Mouse (Mus musculus) midbrain, embryonic 13.5 days (tissue): Measurements from ENCODE around the gene Gan. TPM values are rescaled to one million over a fixed set of nuclear protein-coding genes. Genes with fewer than 3 reads are reported as not detected.

Experiments used
- ATAC-seq: fragments of 200-750 bp; cut with Nextera tagmentation; 2 replicates; pipeline ENCODE4 v1.8.0; 2017; ENCODE audit warnings: mild to moderate bottlenecking, moderate TSS enrichment, moderate library complexity
- H3K27ac ChIP-seq: fragments of 300-500 bp; sonication (generic); 2 replicates; pipeline ENCODE4 v1.5.1; 2015; ENCODE audit warnings: inconsistent platforms, mild to moderate bottlenecking, moderate library complexity
- H3K27me3 ChIP-seq: fragments of 300-500 bp; sonication (generic); 2 replicates; pipeline ENCODE4 v1.6.1; 2015; ENCODE audit warnings: mild to moderate bottlenecking, inconsistent platforms
- H3K36me3 ChIP-seq: fragments of 300-500 bp; sonication (generic); 2 replicates; pipeline ENCODE4 v1.6.1; 2015; ENCODE audit warnings: mild to moderate bottlenecking, inconsistent platforms
- H3K4me1 ChIP-seq: fragments of 300-500 bp; sonication (generic); replicated peaks from 2 replicates; pipeline ENCODE4 v1.6.1; 2015; ENCODE audit warnings: inconsistent platforms
- H3K4me2 ChIP-seq: fragments of 300-500 bp; sonication (generic); replicated peaks from 2 replicates; pipeline ENCODE4 v1.6.1; 2015; ENCODE audit warnings: moderate library complexity, mild to moderate bottlenecking, inconsistent platforms
- H3K4me3 ChIP-seq: fragments of 300-500 bp; sonication (generic); replicated peaks from 2 replicates; pipeline ENCODE4 v1.5.1; 2015; ENCODE audit warnings: mild to moderate bottlenecking, inconsistent platforms
- H3K9ac ChIP-seq: fragments of 300-500 bp; sonication (generic); replicated peaks from 2 replicates; pipeline ENCODE4 v1.6.1; 2015; ENCODE audit warnings: mild to moderate bottlenecking, inconsistent platforms
- H3K9me3 ChIP-seq: fragments of 300-500 bp; sonication (generic); 2 replicates; pipeline ENCODE4 v1.6.1; 2016; ENCODE audit warnings: mild to moderate bottlenecking, inconsistent platforms
- WGBS: fragments of 180-500 bp; shearing (Covaris S2); methylation state at CpG from one replicate; pipeline ENCODE4 v1.1.7; 2015; 5-methylcytosine and 5-hydroxymethylcytosine counted together
- polyA plus RNA-seq: library from polyadenylated mRNA; unstranded; fragments of >200 nt; fragmentation: Nextera tagmentation; extraction: Ambion mirVana; gene quantifications from 2 replicates; pipeline ENCODE4 v1.2.1, GENCODE M21; 2015

Gan gene
- polyA plus RNA-seq, 1 experiment from 2014 or later, result 3.0 TPM

DNA sequence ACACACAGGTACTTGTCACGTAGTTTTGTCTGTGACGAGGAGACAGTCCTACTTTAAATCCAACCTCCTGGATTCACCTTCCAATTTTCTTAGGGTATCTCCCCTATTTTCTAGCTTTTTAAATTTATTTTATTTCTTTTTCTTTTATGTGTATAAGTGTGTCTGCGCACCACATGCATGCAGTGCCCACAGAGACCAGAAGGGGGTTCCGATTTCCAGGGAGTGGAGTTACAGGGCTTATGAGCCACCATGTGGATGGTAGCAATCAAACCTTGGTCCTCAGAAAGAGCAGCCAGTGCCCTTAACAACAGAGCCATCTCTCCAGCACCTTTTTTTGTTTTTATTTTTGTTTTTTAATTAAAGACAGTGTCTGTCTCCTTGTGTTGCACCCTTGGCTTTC, 24.8 kb downstream of the Gan start:
- Histone ChIP-seq H3K27ac (no peak overlapping the region), H3K9ac (no peak overlapping the region), H3K27me3 (no peaks in the 10 kb centered on the region), H3K4me1 (no peaks in the 10 kb centered on the region), H3K4me2 (no peak overlapping the region), H3K4me3 (no peak overlapping the region), H3K9me3 (no peaks in the 10 kb centered on the region), H3K36me3 (peaks cover 31% of the 10 kb centered on the region)
- 96% methylated on average over 4 of the region's 4 CpGs for WGBS
- no peak for ATAC-seq

DNA sequence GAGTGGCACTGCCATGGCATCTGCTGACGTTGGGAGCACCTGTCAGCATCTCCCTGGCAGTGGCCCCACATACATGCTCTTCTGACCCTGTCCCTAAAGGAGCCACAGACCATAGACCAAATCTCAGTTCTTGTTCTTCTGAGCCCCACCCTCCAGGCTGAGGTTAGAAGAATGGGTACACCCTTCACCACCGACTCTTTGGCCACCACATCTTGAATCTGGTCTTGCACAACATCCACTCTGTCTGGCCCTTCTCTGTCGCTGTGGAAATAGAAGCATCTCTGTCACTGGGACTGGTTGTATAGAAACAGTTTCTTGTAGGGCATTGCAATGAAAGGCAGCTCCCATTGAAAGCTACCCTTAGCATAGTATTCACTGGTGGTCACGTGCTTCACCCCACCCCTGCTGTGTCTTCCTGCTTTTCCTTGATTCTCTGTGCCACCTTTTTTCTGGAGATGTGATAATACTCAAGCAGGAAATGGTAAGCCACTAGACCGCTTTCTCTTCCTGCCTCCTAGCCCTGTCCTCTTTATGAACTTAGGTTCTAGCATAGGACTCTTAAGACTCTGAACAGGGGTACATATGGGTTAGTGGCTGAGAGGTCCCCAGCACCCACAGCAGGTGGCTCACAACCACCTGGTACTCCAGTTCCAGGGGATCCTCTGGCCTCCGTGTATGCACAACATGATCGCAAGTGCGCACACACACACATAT, 25.9 kb downstream of the Gan start:
- no peak for ATAC-seq
- Histone ChIP-seq H3K9ac (no peak overlapping the region), H3K9me3 (no peaks in the 10 kb centered on the region), H3K4me2 (no peak overlapping the region), H3K4me3 (no peak overlapping the region), H3K36me3 (peaks cover 41% of the 10 kb centered on the region), H3K27me3 (no peaks in the 10 kb centered on the region), H3K27ac (no peak overlapping the region), H3K4me1 (no peaks in the 10 kb centered on the region)
- 92% methylated on average over 8 of the region's 8 CpGs for WGBS

DNA sequence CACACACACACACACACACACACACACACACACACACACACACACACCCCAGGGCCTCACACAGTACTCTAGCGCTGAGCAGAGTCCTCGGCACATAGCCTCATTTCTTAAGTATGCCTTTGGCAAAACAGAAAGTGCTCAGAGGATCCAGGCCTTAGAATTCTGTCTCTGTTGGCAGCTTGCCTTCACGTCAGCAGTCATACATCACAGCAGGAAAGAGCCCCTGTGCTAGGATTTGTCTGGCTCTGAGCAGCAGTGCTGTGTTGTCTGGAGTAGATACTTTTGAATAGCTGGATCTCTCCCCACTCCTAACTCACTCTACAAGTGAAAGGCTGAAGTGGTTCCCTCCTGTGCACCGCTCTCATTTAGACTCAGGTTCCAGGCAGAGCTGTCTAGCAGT, 36.4 kb downstream of the Gan start:
- no peak overlapping the region for H3K27ac ChIP-seq
- WGBS, result 83% methylated on average over 4 of the region's 4 CpGs
- H3K9me3 ChIP-seq, result no peaks in the 10 kb centered on the region
- H3K4me1 ChIP-seq, result peaks cover 9% of the 10 kb centered on the region
- no peak overlapping the region for H3K4me2 ChIP-seq
- H3K27me3 ChIP-seq, result no peaks in the 10 kb centered on the region
- H3K36me3 ChIP-seq, result peaks cover 76% of the 10 kb centered on the region
- no peak overlapping the region for H3K9ac ChIP-seq
- no peak for ATAC-seq
- no peak overlapping the region for H3K4me3 ChIP-seq

DNA sequence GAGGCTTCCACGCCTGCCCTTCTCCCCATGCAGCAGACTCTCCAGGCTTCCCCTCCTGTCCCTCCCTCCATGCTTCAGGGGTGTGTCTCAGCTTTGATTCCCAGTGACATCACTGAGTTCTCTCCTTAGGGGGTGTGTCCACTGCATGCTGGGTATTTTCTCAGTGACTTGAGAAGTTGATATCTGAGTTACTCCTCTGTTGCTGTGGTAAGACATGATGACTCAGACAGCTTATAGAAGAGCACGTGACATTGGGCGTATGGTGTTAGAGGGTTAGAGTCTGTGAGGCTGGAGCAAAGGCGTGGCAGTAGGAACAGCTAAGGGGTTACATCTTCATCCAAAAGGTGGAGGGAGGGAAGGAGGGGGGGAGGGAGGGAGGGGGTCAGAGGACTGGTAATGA, 38.7 kb downstream of the Gan start:
- no peak for ATAC-seq
- peaks cover 16% of the 10 kb centered on the region for H3K4me1 ChIP-seq
- no peak overlapping the region for H3K9ac ChIP-seq
- no peak overlapping the region for H3K4me2 ChIP-seq
- H3K9me3 ChIP-seq, result no peaks in the 10 kb centered on the region
- H3K27ac ChIP-seq, result no peak overlapping the region
- no peak overlapping the region for H3K4me3 ChIP-seq
- H3K27me3 ChIP-seq, result no peaks in the 10 kb centered on the region
- peaks cover 62% of the 10 kb centered on the region for H3K36me3 ChIP-seq
- WGBS, result 91% methylated on average over 4 of the region's 4 CpGs

DNA sequence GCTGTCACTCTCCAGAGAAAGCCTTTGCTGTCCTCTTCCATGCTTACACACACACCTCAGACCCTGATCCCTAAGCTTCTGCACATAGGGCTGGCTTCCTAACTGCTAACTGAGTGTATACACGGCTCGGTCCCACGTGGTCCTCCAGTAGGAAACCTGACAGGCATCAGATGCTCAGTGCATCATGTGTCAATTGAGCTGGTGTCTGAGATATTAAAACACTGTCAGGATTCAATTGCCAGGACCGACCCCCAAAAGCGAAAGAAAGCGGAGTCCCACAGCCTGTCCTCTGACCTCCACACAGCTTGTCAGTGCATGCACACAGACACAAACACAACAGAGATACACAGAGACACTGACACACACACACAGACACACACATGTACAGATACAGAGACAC, 39.6 kb downstream of the Gan start:
- Histone ChIP-seq H3K27me3 (no peaks in the 10 kb centered on the region), H3K36me3 (peaks cover 57% of the 10 kb centered on the region), H3K4me2 (no peak overlapping the region), H3K9me3 (no peaks in the 10 kb centered on the region), H3K4me1 (peaks cover 16% of the 10 kb centered on the region), H3K27ac (no peak overlapping the region), H3K9ac (no peak overlapping the region), H3K4me3 (no peak overlapping the region)
- no peak for ATAC-seq
- WGBS, result 87% methylated on average over 6 of the region's 6 CpGs

DNA sequence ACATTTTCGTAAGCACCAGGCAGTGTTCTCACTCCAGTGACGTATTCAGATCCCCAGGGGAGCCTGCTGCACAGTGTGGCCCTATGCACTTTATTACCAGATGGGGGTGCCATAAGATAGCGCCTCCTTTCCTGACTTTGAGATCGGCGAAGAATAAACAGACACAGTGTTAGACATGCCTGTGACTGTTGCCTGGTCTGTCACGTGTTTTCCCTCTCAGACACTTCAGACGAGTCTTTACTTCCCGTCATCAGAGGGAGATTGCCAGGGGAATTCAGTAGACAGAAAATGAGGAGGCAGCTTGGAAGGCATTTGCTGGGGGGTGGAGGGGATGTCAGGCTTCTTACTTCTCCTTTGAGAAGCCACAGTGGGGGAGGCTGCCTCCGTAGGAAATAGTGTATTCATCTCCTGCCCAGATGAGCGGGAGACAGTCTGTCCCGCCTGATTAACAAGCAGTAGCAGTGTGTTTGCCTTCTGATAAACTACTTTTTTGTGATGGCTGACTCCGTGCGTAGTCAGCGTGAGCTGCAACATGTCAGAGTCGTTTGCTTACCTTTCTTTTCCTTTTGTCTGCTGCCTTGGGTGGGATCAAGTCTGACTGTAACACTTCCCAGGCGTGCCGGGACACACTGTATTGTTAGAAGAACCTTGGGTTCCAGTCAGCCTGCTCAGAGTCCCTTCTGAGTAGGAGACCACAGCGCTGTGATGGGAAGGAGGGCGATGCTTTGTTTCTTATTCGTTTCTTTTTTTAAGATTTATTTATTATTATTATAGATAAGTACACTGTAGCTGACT, 40.4 kb downstream of the Gan start:
- no peaks in the 10 kb centered on the region for H3K27me3 ChIP-seq
- no peak overlapping the region; the same call in 1 of the 2 replicates for H3K9ac ChIP-seq
- H3K27ac ChIP-seq, result peak overlapping the region; percentile 45
- ATAC-seq, result peak; percentile 86
- 51% methylated on average over 20 of the region's 20 CpGs for WGBS
- H3K9me3 ChIP-seq, result no peaks in the 10 kb centered on the region
- H3K4me3 ChIP-seq, result no peak overlapping the region
- H3K4me1 ChIP-seq, result peaks cover 16% of the 10 kb centered on the region
- H3K4me2 ChIP-seq, result peak overlapping the region; percentile 21
- peaks cover 49% of the 10 kb centered on the region for H3K36me3 ChIP-seq

DNA sequence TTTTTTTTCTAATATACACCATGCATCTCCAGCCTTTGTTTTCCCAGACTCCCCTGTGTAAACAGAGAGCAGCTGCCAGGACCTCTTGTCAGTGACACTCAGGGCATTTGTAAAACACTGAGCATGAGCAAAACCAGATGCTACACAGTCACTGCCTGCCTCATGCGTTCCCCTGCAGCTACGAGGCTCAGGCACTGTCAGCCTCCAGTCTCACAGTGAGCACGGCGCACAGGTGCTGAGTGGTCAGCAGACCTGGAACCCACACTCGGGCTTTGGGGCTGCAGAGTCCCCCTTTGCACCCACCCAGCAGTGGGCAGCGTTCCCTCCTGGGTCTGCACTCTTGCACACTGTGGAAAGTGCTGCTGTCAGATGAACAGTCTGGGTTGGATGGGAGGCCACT, 41.7 kb downstream of the Gan start:
- H3K4me1 ChIP-seq, result peaks cover 16% of the 10 kb centered on the region
- peaks cover 49% of the 10 kb centered on the region for H3K36me3 ChIP-seq
- H3K27ac ChIP-seq, result peak overlapping the region; percentile 61; the same call in 1 of the 2 replicates
- H3K27me3 ChIP-seq, result no peaks in the 10 kb centered on the region
- no peak overlapping the region for H3K4me3 ChIP-seq
- WGBS, result 70% methylated on average over 6 of the region's 6 CpGs
- ATAC-seq, result no peak
- H3K9ac ChIP-seq, result no peak overlapping the region
- no peak overlapping the region for H3K4me2 ChIP-seq
- H3K9me3 ChIP-seq, result no peaks in the 10 kb centered on the region

DNA sequence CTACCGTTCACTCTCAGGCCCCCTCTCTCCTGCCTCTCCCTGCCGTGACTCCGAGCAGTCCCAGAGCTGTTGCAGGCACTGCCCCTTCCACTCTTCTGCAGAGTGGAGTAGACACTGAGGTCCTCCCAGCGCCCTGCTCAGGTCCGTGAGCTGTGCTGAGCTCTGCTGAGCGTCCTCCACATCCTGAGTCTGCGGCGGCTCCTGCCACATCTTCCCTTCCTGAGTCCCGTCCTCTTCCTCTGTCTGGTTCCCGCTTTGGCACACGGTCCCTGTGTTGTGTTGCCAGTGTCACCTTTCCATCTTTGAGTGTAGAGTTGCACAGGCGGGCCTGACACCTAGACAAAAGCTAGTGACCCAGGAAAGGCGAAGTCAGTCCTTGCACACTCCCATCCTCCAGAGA, 42.4 kb downstream of the Gan start:
- Histone ChIP-seq H3K4me1 (peaks cover 16% of the 10 kb centered on the region), H3K27me3 (no peaks in the 10 kb centered on the region), H3K9ac (no peak overlapping the region), H3K4me3 (no peak overlapping the region), H3K36me3 (peaks cover 49% of the 10 kb centered on the region), H3K4me2 (no peak overlapping the region), H3K27ac (peak overlapping the region; percentile 19; the same call in 1 of the 2 replicates), H3K9me3 (no peaks in the 10 kb centered on the region)
- WGBS, result 74% methylated on average over 13 of the region's 13 CpGs
- ATAC-seq, result no peak

DNA sequence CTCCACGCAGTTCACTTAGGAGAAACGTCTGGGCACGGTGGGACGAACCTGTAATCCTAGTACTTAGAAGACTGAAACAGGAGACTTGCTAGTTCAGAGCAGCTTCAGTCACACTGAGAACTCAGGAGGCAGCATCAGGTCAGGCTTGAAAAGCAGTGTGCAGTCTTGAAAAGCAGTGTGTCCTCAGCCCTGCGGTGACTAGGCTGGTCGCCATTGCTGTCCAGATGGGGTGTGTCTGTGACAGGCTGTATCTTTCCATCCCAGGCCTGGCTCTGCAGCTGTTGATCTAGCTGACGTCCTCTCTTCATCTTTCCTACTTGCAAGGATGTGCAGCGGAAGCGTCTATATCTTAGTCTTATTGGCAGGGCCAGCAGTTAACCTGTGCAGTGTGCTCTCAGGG, 42.9 kb downstream of the Gan start:
- Histone ChIP-seq H3K27ac (no peak overlapping the region), H3K27me3 (no peaks in the 10 kb centered on the region), H3K9ac (no peak overlapping the region), H3K36me3 (peaks cover 48% of the 10 kb centered on the region), H3K4me2 (no peak overlapping the region), H3K9me3 (no peaks in the 10 kb centered on the region), H3K4me1 (peaks cover 16% of the 10 kb centered on the region), H3K4me3 (no peak overlapping the region)
- no peak for ATAC-seq
- 89% methylated on average over 9 of the region's 9 CpGs for WGBS

DNA sequence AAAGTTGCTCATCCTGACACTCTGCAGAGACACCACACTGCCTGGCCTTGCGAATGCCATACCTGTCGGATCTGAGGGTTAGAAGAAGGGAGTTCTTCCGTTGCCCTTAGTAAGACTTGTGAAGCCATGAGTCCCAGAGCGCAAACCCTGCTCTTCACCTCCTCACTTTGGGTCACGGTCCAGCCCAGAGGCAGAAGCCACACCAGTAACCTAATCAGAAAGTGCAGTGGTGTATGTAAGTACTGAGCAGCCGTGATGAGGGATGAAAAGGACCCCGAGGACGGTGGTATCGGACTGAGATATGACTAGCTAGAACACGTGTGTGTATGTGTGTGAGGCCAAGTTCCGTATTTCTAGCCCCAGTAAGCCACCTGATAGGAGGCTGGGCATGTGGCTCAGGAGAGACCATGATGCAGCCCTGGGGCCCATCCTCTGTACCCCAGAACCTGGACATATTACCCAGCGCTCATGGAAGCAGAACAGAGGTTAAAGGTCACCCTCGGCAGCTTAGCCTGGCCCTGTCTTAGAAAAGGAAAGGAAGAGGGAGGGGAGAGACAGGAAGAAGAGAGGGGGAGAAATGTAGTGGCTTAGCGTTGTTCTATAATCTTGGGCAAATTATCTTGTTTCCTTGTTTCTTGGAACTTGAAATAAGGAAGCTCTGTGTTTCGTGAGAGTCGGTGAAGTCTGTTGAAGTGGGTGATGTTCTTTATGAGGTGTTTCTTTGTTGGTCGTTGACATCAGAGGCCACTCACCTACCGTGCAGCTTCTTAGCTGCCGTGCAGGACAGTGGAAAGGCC, 43.5 kb downstream of the Gan start:
- Histone ChIP-seq H3K4me2 (no peak overlapping the region), H3K9me3 (no peaks in the 10 kb centered on the region), H3K27me3 (no peaks in the 10 kb centered on the region), H3K4me1 (peaks cover 16% of the 10 kb centered on the region), H3K36me3 (peaks cover 46% of the 10 kb centered on the region), H3K27ac (no peak overlapping the region), H3K4me3 (no peak overlapping the region), H3K9ac (no peak overlapping the region)
- no peak for ATAC-seq
- 79% methylated on average over 19 of the region's 19 CpGs for WGBS

DNA sequence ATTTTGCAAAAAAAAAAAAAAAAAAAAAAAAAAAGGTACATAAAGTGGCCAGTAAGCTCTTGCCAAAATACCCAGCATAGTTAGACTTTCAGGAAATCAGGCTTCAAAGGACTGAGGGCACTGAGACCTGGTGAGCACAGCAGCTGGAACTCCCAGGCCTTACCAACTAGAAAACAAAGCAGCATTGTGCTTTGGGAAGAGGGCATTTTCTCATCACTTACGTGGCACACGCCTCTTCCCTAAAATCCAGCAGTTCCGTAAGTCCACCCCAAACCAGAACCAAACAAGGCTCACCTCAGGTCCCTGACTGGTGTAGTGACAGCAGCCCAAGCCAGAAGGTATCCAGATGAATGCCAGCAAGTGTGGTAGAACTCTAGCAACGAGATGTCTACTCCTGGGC, 45.1 kb downstream of the Gan start:
- Histone ChIP-seq H3K4me2 (no peak overlapping the region), H3K27ac (no peak overlapping the region), H3K9ac (no peak overlapping the region), H3K36me3 (peaks cover 41% of the 10 kb centered on the region), H3K4me3 (no peak overlapping the region), H3K9me3 (no peaks in the 10 kb centered on the region), H3K27me3 (no peaks in the 10 kb centered on the region), H3K4me1 (peaks cover 13% of the 10 kb centered on the region)
- WGBS, result 92% methylated on average over 4 of the region's 4 CpGs
- ATAC-seq, result no peak

DNA sequence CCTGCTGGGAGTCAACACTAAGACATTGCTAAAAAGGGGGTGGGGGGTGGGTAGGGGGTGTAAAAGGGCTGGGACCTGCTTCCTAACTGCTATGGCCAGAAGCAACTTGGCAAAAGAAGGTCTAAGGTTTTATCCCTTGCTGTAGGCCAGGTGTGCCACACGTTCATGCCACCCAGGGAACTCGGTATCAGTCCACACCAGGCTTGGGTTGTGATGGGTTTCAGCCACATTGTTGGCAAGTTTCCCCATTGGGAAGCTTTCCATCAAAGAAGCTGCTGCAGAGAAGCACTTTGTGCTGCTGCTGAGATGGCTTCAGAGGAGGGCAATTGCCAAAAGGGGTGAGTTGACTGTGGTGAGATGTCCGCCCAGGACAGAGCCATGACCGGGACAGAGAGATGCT, 47.9 kb downstream of the Gan start:
- Histone ChIP-seq H3K4me1 (no peaks in the 10 kb centered on the region), H3K36me3 (peaks cover 37% of the 10 kb centered on the region), H3K4me3 (no peak overlapping the region), H3K27me3 (no peaks in the 10 kb centered on the region), H3K9me3 (no peaks in the 10 kb centered on the region), H3K27ac (no peak overlapping the region), H3K9ac (no peak overlapping the region), H3K4me2 (no peak overlapping the region)
- 91% methylated on average over 4 of the region's 4 CpGs for WGBS
- no peak for ATAC-seq
